16 mouse cellular contexts compared by ENCODE assay signal in genomic region chr4:148881838-148882237, GRCm38 (mm10).
DNase-seq lines count a peak whose midpoint lies in the region; ATAC-seq and TF ChIP-seq lines count a peak whose summit lies in the region.
"Had no signal": no experiment of that assay in that cellular context is flagged by ENCODE, and none has a peak within 500 bp of the region (broad histone marks: within the 10 kb centered on the region; RNA-seq: fewer than 3 reads in every experiment).

No protein-coding gene starts in this region.

- no peak for TF ChIP-seq EP300 in lung, postnatal 0 days (IDR thresholded peaks at IDR 0.05)

- TF ChIP-seq POLR2A in lung, adult 2 months (IDR thresholded peaks at IDR 0.05; ENCODE audit: borderline replicate concordance, extremely low read depth, low read depth, low read length), result no peak

- H3K27me3 ChIP-seq in heart, embryonic 15.5 days, result 0 out of 2 replicates have a peak, but pooled peaks cover 7% of the 10 kb centered on the region
- H3K27me3 ChIP-seq in lung, postnatal 0 days (replicated peaks; ENCODE audit: insufficient read depth, low read length), result no peaks in the 10 kb centered on the region
- no peaks in the 10 kb centered on the region for H3K27me3 ChIP-seq in intestine, embryonic 15.5 days (replicated peaks)

- no peaks in the 10 kb centered on the region for H3K36me3 ChIP-seq in heart, embryonic 15.5 days
- H3K36me3 ChIP-seq in lung, postnatal 0 days (ENCODE audit: insufficient read depth, low read length), result no peaks in the 10 kb centered on the region
- no peaks in the 10 kb centered on the region for H3K36me3 ChIP-seq in intestine, embryonic 15.5 days
- H3K36me3 ChIP-seq: embryonic facial prominence, embryonic 13.5 days; G1E; limb, embryonic 15.5 days had no signal

- H3K9me3 ChIP-seq in heart, embryonic 15.5 days (replicated peaks), result no peaks in the 10 kb centered on the region
- no peaks in the 10 kb centered on the region for H3K9me3 ChIP-seq in lung, postnatal 0 days (ENCODE audit: low read length)
- no peaks in the 10 kb centered on the region for H3K9me3 ChIP-seq in intestine, embryonic 15.5 days
- H3K9me3 ChIP-seq: embryonic facial prominence, embryonic 13.5 days; G1E; limb, embryonic 15.5 days had no signal

- DNase-seq in heart, adult 11 months, result peak; percentile 94
- DNase-seq in heart, adult 9 months (ENCODE audit: low spot score in 2 of 2), result no peak
- no peak for DNase-seq in heart, adult 18-20 months
- DNase-seq in lung, postnatal 0 days (ENCODE audit: low spot score), result no peak
- no peak for DNase-seq in lung, adult 2 months
- DNase-seq: adrenal gland, postnatal 10 days; kidney, adult 9 months; right cerebral cortex, postnatal 14 days; spleen, adult 18-20 months; thymus, postnatal 36 days had no signal

- H3K4me2 ChIP-seq in heart, embryonic 15.5 days, result no peak overlapping the region
- H3K4me2 ChIP-seq in lung, postnatal 0 days (replicated peaks; ENCODE audit: low read depth, low read length), result 0 out of 2 replicates have a peak overlapping the region, but pooled peaks have one; percentile 3
- no peak overlapping the region for H3K4me2 ChIP-seq in intestine, embryonic 15.5 days (replicated peaks)
- H3K4me2 ChIP-seq: limb, embryonic 15.5 days had no signal

- no peak for ATAC-seq in heart, embryonic 15.5 days (replicated peaks; ENCODE audit: insufficient number of reproducible peaks, insufficient read depth, low FRiP score, low read depth)
- ATAC-seq in lung, postnatal 0 days, result no peak
- no peak for ATAC-seq in intestine, embryonic 15.5 days
- ATAC-seq: activated CD4-positive, CD25-positive, alpha-beta regulatory T cell, adult 4 months had no signal

- H3K9ac ChIP-seq in heart, embryonic 15.5 days, result no peak overlapping the region
- H3K9ac ChIP-seq in lung, postnatal 0 days (replicated peaks; ENCODE audit: low read depth), result no peak overlapping the region
- no peak overlapping the region for H3K9ac ChIP-seq in intestine, embryonic 15.5 days
- H3K9ac ChIP-seq: embryonic facial prominence, embryonic 13.5 days; limb, embryonic 15.5 days had no signal

- H3K27ac ChIP-seq in heart, embryonic 15.5 days, result peak overlapping the region; percentile 93
- H3K27ac ChIP-seq in lung, postnatal 0 days (ENCODE audit: low read length), result peak overlapping the region; percentile 51
- H3K27ac ChIP-seq in intestine, embryonic 15.5 days, result no peak overlapping the region
- H3K27ac ChIP-seq: embryonic facial prominence, embryonic 13.5 days; limb, embryonic 15.5 days had no signal

- TF ChIP-seq CTCF in lung, postnatal 0 days (IDR thresholded peaks at IDR 0.05), result no peak
- no peak for TF ChIP-seq CTCF in lung, adult 2 months (IDR thresholded peaks at IDR 0.05; ENCODE audit: insufficient read depth, low read length)

- WGBS in heart, embryonic 15.5 days, result 67% methylated on average over 5 of the region's 5 CpGs
- WGBS in lung, postnatal 0 days, result 56% methylated on average over 5 of the region's 5 CpGs
- 54% methylated on average over 5 of the region's 5 CpGs for WGBS in lung, adult 2 months
- 77% methylated on average over 5 of the region's 5 CpGs for WGBS in intestine, embryonic 15.5 days

- no peak overlapping the region for H3K4me3 ChIP-seq in heart, embryonic 15.5 days
- no peak overlapping the region for H3K4me3 ChIP-seq in lung, postnatal 0 days (ENCODE audit: low read depth, low read length)
- H3K4me3 ChIP-seq in lung, adult 2 months (replicated peaks; ENCODE audit: extremely low read depth, low read depth, low read length), result no peak overlapping the region
- H3K4me3 ChIP-seq in intestine, embryonic 15.5 days (replicated peaks), result no peak overlapping the region
- H3K4me3 ChIP-seq: embryonic facial prominence, embryonic 13.5 days; limb, embryonic 15.5 days had no signal

- peaks cover 86% of the 10 kb centered on the region for H3K4me1 ChIP-seq in heart, embryonic 15.5 days (replicated peaks)
- H3K4me1 ChIP-seq in lung, postnatal 0 days (ENCODE audit: insufficient read depth, low read depth, low read length), result no peaks in the 10 kb centered on the region
- H3K4me1 ChIP-seq in lung, adult 2 months (ENCODE audit: control insufficient read depth, insufficient read depth, low read length), result peaks cover 12% of the 10 kb centered on the region
- H3K4me1 ChIP-seq in intestine, embryonic 15.5 days (replicated peaks), result peaks cover 24% of the 10 kb centered on the region
